Mouse (Mus musculus) MEL (cell line): ENCODE measurements around the gene Nf2. TPM values are rescaled to one million over a fixed set of nuclear protein-coding genes. Genes with fewer than 3 reads are reported as not detected.

Experiments
- DNase-seq: peaks from one replicate; pipeline ENCODE4 v3.0.0; 2011; ENCODE audit warnings: low read depth, low spot score
- H3K27ac ChIP-seq: 2 replicates; pipeline ENCODE4 v1.5.1; 2012; ENCODE audit warnings: low read depth, mild to moderate bottlenecking, control low read depth, low read length, moderate library complexity; ENCODE audit not compliant: control insufficient read depth
- H3K27me3 ChIP-seq, 2 experiments: fragments of 150-350 bp in 1 of 2; sonication (generic) in 1 of 2; 2 replicates each; pipeline ENCODE4 v1.6.1; 2012; ENCODE audit warnings: low read length in 2 of 2, mild to moderate bottlenecking in 2 of 2, improper control_type of control experiment in 1 of 2, moderate library complexity in 1 of 2; ENCODE audit not compliant: insufficient read depth in 2 of 2, control insufficient read depth in 1 of 2
- H3K36me3 ChIP-seq, 2 experiments: 2 replicates each; pipeline ENCODE4 v1.6.1; 2012 to 2014; ENCODE audit warnings: low read length in 2 of 2, improper control_type of control experiment in 1 of 2, inconsistent platforms in 1 of 2, mild to moderate bottlenecking in 1 of 2; ENCODE audit not compliant: insufficient read depth in 2 of 2, control insufficient read depth in 1 of 2
- H3K4me1 ChIP-seq, 2 experiments: fragments of 150-350 bp in 1 of 2; sonication (generic) in 1 of 2; 2 replicates each; pipeline ENCODE4 v1.6.1; 2012; ENCODE audit warnings: low read length in 2 of 2, improper control_type of control experiment in 1 of 2, mild to moderate bottlenecking in 1 of 2; ENCODE audit not compliant: insufficient read depth in 2 of 2, control insufficient read depth in 1 of 2
- H3K4me3 ChIP-seq, 2 experiments: fragments of 150-350 bp in 1 of 2; sonication (generic) in 1 of 2; 2 replicates each; pipeline ENCODE4 v1.5.1; 2012; ENCODE audit warnings: low read depth in 2 of 2, low read length in 2 of 2, mild to moderate bottlenecking in 2 of 2, moderate library complexity in 2 of 2, control low read depth in 1 of 2, improper control_type of control experiment in 1 of 2; ENCODE audit not compliant: control insufficient read depth in 1 of 2, insufficient read depth in 1 of 2
- H3K79me2 ChIP-seq: 2 replicates; pipeline ENCODE4 v1.6.1; 2012; ENCODE audit warnings: mild to moderate bottlenecking, low read length, moderate library complexity; ENCODE audit not compliant: control insufficient read depth, poor library complexity, insufficient read depth
- H3K9ac ChIP-seq: 2 replicates; pipeline ENCODE4 v1.6.1; 2012; ENCODE audit warnings: low read depth, mild to moderate bottlenecking, control low read depth, low read length, moderate library complexity; ENCODE audit not compliant: control insufficient read depth, poor library complexity, severe bottlenecking
- H3K9me3 ChIP-seq: fragments of 150-350 bp; sonication (generic); replicated peaks from 2 replicates; pipeline ENCODE4 v1.6.1; 2012; ENCODE audit warnings: mild to moderate bottlenecking, low read length, improper control_type of control experiment, moderate library complexity; ENCODE audit not compliant: insufficient read depth
- BHLHE40 ChIP-seq: IDR thresholded peaks from 2 replicates; pipeline ENCODE4 v1.6.1; 2012; ENCODE audit warnings: low read depth, mild to moderate bottlenecking, inconsistent platforms, low read length, improper control_type of control experiment, borderline replicate concordance
- CTCF ChIP-seq, 3 experiments: IDR thresholded peaks in 2 of 3; conservative IDR thresholded peaks in 1 of 3; 2 replicates each; pipeline ENCODE4 v1.5.1; 2011 to 2012; ENCODE audit warnings: low read length in 3 of 3, low read depth in 2 of 3, mild to moderate bottlenecking in 2 of 3, improper control_type of control experiment in 1 of 3, inconsistent platforms in 1 of 3, mixed read lengths in 1 of 3, moderate library complexity in 1 of 3; ENCODE audit not compliant: control insufficient read depth in 1 of 3, insufficient read depth in 1 of 3, poor library complexity in 1 of 3, severe bottlenecking in 1 of 3
- EP300 ChIP-seq, 2 experiments: IDR thresholded peaks; 2 replicates each; pipeline ENCODE4 v1.6.1; 2011; ENCODE audit warnings: improper control_type of control experiment in 2 of 2, low read length in 2 of 2, low read depth in 1 of 2, mild to moderate bottlenecking in 1 of 2
- ETS1 ChIP-seq: IDR thresholded peaks from 2 replicates; pipeline ENCODE4 v1.6.1; 2012; ENCODE audit warnings: low read depth, mild to moderate bottlenecking, inconsistent platforms, low read length, improper control_type of control experiment, moderate library complexity
- GABPA ChIP-seq: IDR thresholded peaks from 2 replicates; pipeline ENCODE4 v1.6.1; 2012; ENCODE audit warnings: low read depth, mild to moderate bottlenecking, inconsistent platforms, low read length, improper control_type of control experiment, moderate library complexity
- GATA1 ChIP-seq: IDR thresholded peaks from 2 replicates; pipeline ENCODE4 v1.6.1; 2011; ENCODE audit warnings: low read depth, low read length, improper control_type of control experiment
- JUND ChIP-seq: IDR thresholded peaks from 2 replicates; pipeline ENCODE4 v1.6.1; 2011; ENCODE audit warnings: low read depth, mild to moderate bottlenecking, improper control_type of control experiment, low read length
- MAFK ChIP-seq: IDR thresholded peaks from 2 replicates; pipeline ENCODE4 v1.6.1; 2011; ENCODE audit warnings: low read depth, mild to moderate bottlenecking, low read length, improper control_type of control experiment, borderline replicate concordance
- MAX ChIP-seq: IDR thresholded peaks from 2 replicates; pipeline ENCODE4 v1.6.1; 2011; ENCODE audit warnings: low read length, improper control_type of control experiment
- MEF2A ChIP-seq: IDR thresholded peaks from 2 replicates; pipeline ENCODE4 v1.6.1; 2014; ENCODE audit warnings: low read depth, mild to moderate bottlenecking, inconsistent platforms, low read length, improper control_type of control experiment; ENCODE audit not compliant: poor library complexity, insufficient replicate concordance, severe bottlenecking; ENCODE audit errors: extremely low read depth
- MXI1 ChIP-seq: IDR thresholded peaks from 2 replicates; pipeline ENCODE4 v1.6.1; 2011; ENCODE audit warnings: mild to moderate bottlenecking, low read depth, low read length, improper control_type of control experiment
- NELFE ChIP-seq: IDR thresholded peaks from 2 replicates; pipeline ENCODE4 v1.6.1; 2011; ENCODE audit warnings: low read depth, low read length, improper control_type of control experiment
- POLR2A ChIP-seq, 2 experiments: IDR thresholded peaks; 2 replicates each; pipeline ENCODE4 v1.6.1; 2011 to 2012; ENCODE audit warnings: low read length in 2 of 2, mild to moderate bottlenecking in 2 of 2, control low read depth in 1 of 2, improper control_type of control experiment in 1 of 2, low read depth in 1 of 2, moderate library complexity in 1 of 2; ENCODE audit not compliant: control insufficient read depth in 1 of 2, insufficient read depth in 1 of 2, poor library complexity in 1 of 2
- POLR2AphosphoS2 ChIP-seq: IDR thresholded peaks from 2 replicates; pipeline ENCODE4 v1.6.1; 2011; ENCODE audit warnings: low read length, improper control_type of control experiment
- RAD21 ChIP-seq: IDR thresholded peaks from 2 replicates; pipeline ENCODE4 v1.6.1; 2011; ENCODE audit warnings: mild to moderate bottlenecking, low read depth, low read length, improper control_type of control experiment
- TAL1 ChIP-seq: IDR thresholded peaks from 2 replicates; pipeline ENCODE4 v1.6.1; 2012; ENCODE audit warnings: mild to moderate bottlenecking, inconsistent platforms, low read length, moderate library complexity, mixed read lengths
- TBP ChIP-seq: IDR thresholded peaks from 2 replicates; pipeline ENCODE4 v1.8.0; 2011; ENCODE audit warnings: low read depth, low read length, improper control_type of control experiment
- TCF12 ChIP-seq: IDR thresholded peaks from 2 replicates; pipeline ENCODE4 v1.6.1; 2014; ENCODE audit warnings: low read depth, mild to moderate bottlenecking, inconsistent platforms, low read length, improper control_type of control experiment, moderate library complexity
- USF2 ChIP-seq, 2 experiments: IDR thresholded peaks; 2 replicates each; pipeline ENCODE4 v1.6.1; 2011 to 2012; ENCODE audit warnings: improper control_type of control experiment in 2 of 2, low read length in 2 of 2, borderline replicate concordance in 1 of 2, inconsistent platforms in 1 of 2, low read depth in 1 of 2, mild to moderate bottlenecking in 1 of 2; ENCODE audit not compliant: insufficient read depth in 1 of 2
- ZKSCAN1 ChIP-seq: IDR thresholded peaks from 2 replicates; pipeline ENCODE4 v1.6.1; 2012; ENCODE audit warnings: low read depth, mild to moderate bottlenecking, inconsistent platforms, low read length, improper control_type of control experiment, moderate library complexity
- polyA plus RNA-seq, 2 experiments: library from polyadenylated mRNA; stranded (reverse) in 1 of 2; unstranded in 1 of 2; fragments of >175 nt in 1 of 2; fragments of >200 nt in 1 of 2; gene quantifications; 2 replicates each; pipeline versions ENCODE4 v1.2.1 to v1.2.4; 2012; ENCODE audit warnings: low replicate concordance in 2 of 2, low read depth in 1 of 2; ENCODE audit not compliant: insufficient read length in 2 of 2, insufficient read depth in 1 of 2, missing spikeins in 1 of 2
- total RNA-seq: library from RNA; depleted of rRNA; stranded (reverse); fragments of 300-350 nt; gene quantifications from 2 replicates; pipeline ENCODE4 v1.2.3, GENCODE M21; 2012

Gene Nf2
- total and polyA plus RNA-seq, 3 experiments = 73.6 to 246 (median 95.6) TPM

- no peak overlapping the region for H3K4me3 ChIP-seq
- no peaks in the 10 kb centered on the region for H3K9me3 ChIP-seq
- no peak overlapping the region for H3K27ac ChIP-seq
- no peak for TF ChIP-seq NELFE
- no peak for TF ChIP-seq RAD21
- TF ChIP-seq GABPA = no peak
- no peak for TF ChIP-seq POLR2A (IDR thresholded peaks at IDR 0.05; ENCODE audit: control insufficient read depth in 1 of 2, insufficient read depth in 1 of 2, low read depth in 1 of 2, low read length in 2 of 2, poor library complexity in 1 of 2)
- TF ChIP-seq TAL1 = no peak
- TF ChIP-seq EP300 (IDR thresholded peaks at IDR 0.05; ENCODE audit: low read depth in 1 of 2, low read length in 2 of 2) = no peak
- TF ChIP-seq MAX = no peak
- no peak for TF ChIP-seq MXI1
- no peak for TF ChIP-seq ETS1
- no peak for TF ChIP-seq TBP
- no peaks in the 10 kb centered on the region for H3K4me1 ChIP-seq
- no peaks in the 10 kb centered on the region for H3K36me3 ChIP-seq
- H3K27me3 ChIP-seq = no peaks in the 10 kb centered on the region
- H3K79me2 ChIP-seq = no peaks in the 10 kb centered on the region
- no peak overlapping the region for H3K9ac ChIP-seq
- DNase-seq = no peak
These were observed 128.9 kb downstream of the Nf2 start for GRCm38 (mm10) chr11:4720393-4720792.

- Histone ChIP-seq H3K4me1 (0 out of 4 replicates have a peak, but pooled peaks cover 0 to under 1% of the 10 kb centered on the region in 2 experiments), H3K27ac (no peak overlapping the region), H3K27me3 (no peaks in the 10 kb centered on the region), H3K4me3 (no peak overlapping the region), H3K9me3 (no peaks in the 10 kb centered on the region), H3K9ac (no peak overlapping the region), H3K79me2 (no peaks in the 10 kb centered on the region), H3K36me3 (no peaks in the 10 kb centered on the region)
- no peak for TF ChIP-seq ZKSCAN1
- TF ChIP-seq MEF2A = no peak
- no peak for TF ChIP-seq MAX
- no peak for TF ChIP-seq TBP
- TF ChIP-seq CTCF (IDR thresholded peaks at IDR 0.05 in 2 of 3, conservative IDR thresholded peaks at IDR 0.05 in 1 of 3; ENCODE audit: control insufficient read depth in 1 of 3, insufficient read depth in 1 of 3, low read depth in 2 of 3, low read length in 3 of 3, poor library complexity in 1 of 3, severe bottlenecking in 1 of 3) = no peak
- TF ChIP-seq JUND = no peak
- TF ChIP-seq TAL1 = no peak
- no peak for TF ChIP-seq RAD21
- no peak for TF ChIP-seq TCF12
- TF ChIP-seq USF2 (IDR thresholded peaks at IDR 0.05; ENCODE audit: borderline replicate concordance in 1 of 2, insufficient read depth in 1 of 2, low read depth in 1 of 2, low read length in 2 of 2) = no peak
- TF ChIP-seq ETS1 = no peak
- no peak for TF ChIP-seq BHLHE40
- TF ChIP-seq EP300 (IDR thresholded peaks at IDR 0.05; ENCODE audit: low read depth in 1 of 2, low read length in 2 of 2) = no peak
- no peak for TF ChIP-seq POLR2AphosphoS2
- TF ChIP-seq MAFK = no peak
- TF ChIP-seq POLR2A (IDR thresholded peaks at IDR 0.05; ENCODE audit: control insufficient read depth in 1 of 2, insufficient read depth in 1 of 2, low read depth in 1 of 2, low read length in 2 of 2, poor library complexity in 1 of 2) = no peak
- no peak for TF ChIP-seq GATA1
- no peak for DNase-seq
These were observed 129.4 kb downstream of the Nf2 start for GRCm38 (mm10) chr11:4719961-4720360.
